Mouse (Mus musculus): ENCODE results near the gene Ppp1r9b. TPM values are rescaled to one million over a fixed set of nuclear protein-coding genes. Genes with fewer than 3 reads are reported as not detected.

Gene Ppp1r9b
- polyA plus RNA-seq, 1 experiment = 129 TPM

GRCm38 (mm10) chr11:95042096-95042495, 51.3 kb downstream of the Ppp1r9b start:
- peak overlapping the region; percentile 61 for H3K27ac ChIP-seq (ENCODE audit: insufficient read depth, low read depth, low read length)
- peaks cover 22% of the 10 kb centered on the region for H3K4me1 ChIP-seq (ENCODE audit: control insufficient read depth, insufficient read depth, low read length)
- H3K4me3 ChIP-seq (ENCODE audit: insufficient read depth, low read depth, low read length) = peak overlapping the region; percentile 34
- TF ChIP-seq POLR2A (IDR thresholded peaks at IDR 0.05; ENCODE audit: insufficient read depth, low read depth, low read length) (no peak), CTCF (IDR thresholded peaks at IDR 0.05; ENCODE audit: insufficient read depth, low read depth, low read length) (no peak)
- WGBS = 0% methylated on average over 11 of the region's 11 CpGs

GRCm38 (mm10) chr11:95043060-95043459, 52.2 kb downstream of the Ppp1r9b start:
- no peak for TF ChIP-seq CTCF (IDR thresholded peaks at IDR 0.05; ENCODE audit: insufficient read depth, low read depth, low read length)
- no peak for TF ChIP-seq POLR2A (IDR thresholded peaks at IDR 0.05; ENCODE audit: insufficient read depth, low read depth, low read length)

GRCm38 (mm10) chr11:95043608-95044007, 52.8 kb downstream of the Ppp1r9b start:
- H3K4me3 ChIP-seq (ENCODE audit: insufficient read depth, low read depth, low read length) = no peak overlapping the region
- 69% methylated on average over 7 of the region's 7 CpGs for WGBS
- peaks cover 13% of the 10 kb centered on the region for H3K4me1 ChIP-seq (ENCODE audit: control insufficient read depth, insufficient read depth, low read length)
- no peak overlapping the region for H3K27ac ChIP-seq (ENCODE audit: insufficient read depth, low read depth, low read length)
- TF ChIP-seq POLR2A (IDR thresholded peaks at IDR 0.05; ENCODE audit: insufficient read depth, low read depth, low read length) (no peak), CTCF (IDR thresholded peaks at IDR 0.05; ENCODE audit: insufficient read depth, low read depth, low read length) (no peak)

More at GRCm38 (mm10) chr11:95043060-95043459, 52.2 kb downstream of the Ppp1r9b start:
- 91% methylated on average over 4 of the region's 4 CpGs for WGBS
- peaks cover 17% of the 10 kb centered on the region for H3K4me1 ChIP-seq (ENCODE audit: control insufficient read depth, insufficient read depth, low read length)
- H3K4me3 ChIP-seq (ENCODE audit: insufficient read depth, low read depth, low read length) = no peak overlapping the region
- H3K27ac ChIP-seq (ENCODE audit: insufficient read depth, low read depth, low read length) = no peak overlapping the region

GRCm38 (mm10) chr11:95044185-95044870, 53.5 kb downstream of the Ppp1r9b start:
- H3K27ac ChIP-seq (ENCODE audit: insufficient read depth, low read depth, low read length) = no peak overlapping the region
- 72% methylated on average over 13 of the region's 13 CpGs for WGBS
- TF ChIP-seq POLR2A (IDR thresholded peaks at IDR 0.05; ENCODE audit: insufficient read depth, low read depth, low read length) = no peak
- no peak for TF ChIP-seq CTCF (IDR thresholded peaks at IDR 0.05; ENCODE audit: insufficient read depth, low read depth, low read length)

GRCm38 (mm10) chr11:95046980-95047680, 56.3 kb downstream of the Ppp1r9b start:
- 49% methylated on average over 9 of the region's 9 CpGs for WGBS
- TF ChIP-seq CTCF (IDR thresholded peaks at IDR 0.05; ENCODE audit: insufficient read depth, low read depth, low read length) (peak; percentile 64), POLR2A (IDR thresholded peaks at IDR 0.05; ENCODE audit: insufficient read depth, low read depth, low read length) (no peak)
- Histone ChIP-seq H3K4me1 (ENCODE audit: control insufficient read depth, insufficient read depth, low read length) (peaks cover 2% of the 10 kb centered on the region; the same call in 1 of the 2 replicates), H3K27ac (ENCODE audit: insufficient read depth, low read depth, low read length) (no peak overlapping the region), H3K4me3 (ENCODE audit: insufficient read depth, low read depth, low read length) (no peak overlapping the region)

More at GRCm38 (mm10) chr11:95044185-95044870, 53.5 kb downstream of the Ppp1r9b start:
- H3K4me1 ChIP-seq (ENCODE audit: control insufficient read depth, insufficient read depth, low read length) = peaks cover 11% of the 10 kb centered on the region
- H3K4me3 ChIP-seq (ENCODE audit: insufficient read depth, low read depth, low read length) = no peak overlapping the region

GRCm38 (mm10) chr11:95053062-95053461, 62.2 kb downstream of the Ppp1r9b start:
- Histone ChIP-seq H3K4me3 (ENCODE audit: insufficient read depth, low read depth, low read length) (no peak overlapping the region), H3K27ac (ENCODE audit: insufficient read depth, low read depth, low read length) (no peak overlapping the region), H3K4me1 (ENCODE audit: control insufficient read depth, insufficient read depth, low read length) (peaks cover 8% of the 10 kb centered on the region)
- WGBS = 72% methylated on average over 9 of the region's 9 CpGs
- TF ChIP-seq CTCF (IDR thresholded peaks at IDR 0.05; ENCODE audit: insufficient read depth, low read depth, low read length) (no peak), POLR2A (IDR thresholded peaks at IDR 0.05; ENCODE audit: insufficient read depth, low read depth, low read length) (no peak)

Other genes starting within 250 kb of the Ppp1r9b start
- gene Cdc34b, start 249.3 kb upstream of the Ppp1r9b start, polyA plus RNA-seq (2012; ENCODE audit: insufficient read depth, insufficient read length, low replicate concordance, missing spikeins) = not detected in 2 replicates
- gene Tmem92, start 208.3 kb upstream of the Ppp1r9b start, polyA plus RNA-seq (2012; ENCODE audit: insufficient read depth, insufficient read length, low replicate concordance, missing spikeins) = not detected in 2 replicates
- gene Col1a1, start 54.8 kb upstream of the Ppp1r9b start, polyA plus RNA-seq (2012; ENCODE audit: insufficient read depth, insufficient read length, low replicate concordance, missing spikeins) = not detected in 2 replicates
- gene Hils1, start 23.4 kb upstream of the Ppp1r9b start, polyA plus RNA-seq (2012; ENCODE audit: insufficient read depth, insufficient read length, low replicate concordance, missing spikeins) = not detected in 2 replicates
- gene Sgca, start 14.7 kb upstream of the Ppp1r9b start, polyA plus RNA-seq (2012; ENCODE audit: insufficient read depth, insufficient read length, low replicate concordance, missing spikeins) = not detected in 2 replicates
- gene Samd14, start 18.8 kb downstream of the Ppp1r9b start, polyA plus RNA-seq (2012; ENCODE audit: insufficient read depth, insufficient read length, low replicate concordance, missing spikeins) = not detected in 2 replicates
- gene Pdk2, start 50.3 kb downstream of the Ppp1r9b start, polyA plus RNA-seq (2012; ENCODE audit: insufficient read depth, insufficient read length, low replicate concordance, missing spikeins) = not detected in 2 replicates
- gene Itga3, start 85.8 kb downstream of the Ppp1r9b start, polyA plus RNA-seq (2012; ENCODE audit: insufficient read depth, insufficient read length, low replicate concordance, missing spikeins) = not detected in 2 replicates
- not detected in 2 replicates for gene Dlx3, start 129.1 kb downstream of the Ppp1r9b start, polyA plus RNA-seq (2012; ENCODE audit: insufficient read depth, insufficient read length, low replicate concordance, missing spikeins)
- gene Dlx4, start 155.2 kb downstream of the Ppp1r9b start, polyA plus RNA-seq (2012; ENCODE audit: insufficient read depth, insufficient read length, low replicate concordance, missing spikeins) = not detected in 2 replicates